9 mouse cellular contexts compared by ENCODE assay signal in the genomic region with DNA sequence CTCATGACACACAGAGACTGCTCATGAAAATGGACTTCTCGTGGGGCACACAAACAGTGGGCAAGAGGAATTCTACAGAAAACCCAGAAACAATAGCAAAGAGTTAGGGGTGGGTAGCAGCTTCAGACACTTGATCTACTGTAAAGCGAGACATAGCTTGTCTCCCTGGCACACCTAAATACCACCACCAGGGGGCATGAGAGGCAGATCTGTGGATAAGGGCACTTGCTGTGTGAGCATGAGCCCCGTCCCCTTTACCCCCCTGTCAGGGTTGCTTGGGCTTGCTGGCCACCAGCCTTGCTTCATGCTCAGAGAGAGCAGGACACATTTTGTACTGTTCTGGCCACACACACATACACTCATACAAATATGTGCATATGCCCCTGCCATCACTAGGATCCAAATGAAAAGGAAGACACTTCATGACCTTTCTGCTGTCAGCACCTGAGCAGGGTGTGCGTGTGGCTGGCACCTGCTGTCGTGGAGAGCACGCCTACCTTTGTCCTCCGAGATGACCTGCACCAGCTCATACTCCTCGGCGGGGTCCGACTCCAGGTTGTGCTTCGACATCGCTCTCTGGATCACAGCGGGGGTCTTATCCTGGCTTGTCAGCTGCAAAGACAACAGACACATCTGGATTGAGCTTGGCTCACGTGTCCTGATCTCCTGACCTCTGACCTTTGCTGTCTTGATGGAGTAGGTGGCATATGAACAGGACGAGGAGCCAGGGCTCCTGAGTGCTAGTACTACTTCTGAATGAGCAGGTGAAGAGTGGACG.
A peak's percentile ranks its signal among the peaks of the same experiment; 100 is the strongest.
DNase-seq lines count a peak whose midpoint lies in the region; ATAC-seq and TF ChIP-seq lines count a peak whose summit lies in the region.
"Had no signal": no experiment of that assay in that cellular context is flagged by ENCODE, and none has a peak within 500 bp of the region (broad histone marks: within the 10 kb centered on the region; RNA-seq: fewer than 3 reads in every experiment).

No protein-coding gene starts in this region.

- H3K4me2 ChIP-seq in embryonic facial prominence, embryonic 11.5 days (ENCODE audit: low read depth, low read length), result no peak overlapping the region
- H3K4me2 ChIP-seq in hindbrain, postnatal 0 days (ENCODE audit: low read depth, low read length), result no peak overlapping the region
- H3K4me2 ChIP-seq in limb, embryonic 14.5 days (replicated peaks; ENCODE audit: low read depth, low read length, severe bottlenecking), result no peak overlapping the region
- no peak overlapping the region for H3K4me2 ChIP-seq in neural tube, embryonic 14.5 days (ENCODE audit: low read depth, low read length)
- H3K4me2 ChIP-seq: neural tube, embryonic 12.5 days had no signal

- H3K36me3 ChIP-seq in embryonic facial prominence, embryonic 11.5 days (replicated peaks; ENCODE audit: control insufficient read depth, insufficient read depth, low read depth, low read length), result no peaks in the 10 kb centered on the region
- H3K36me3 ChIP-seq in hindbrain, postnatal 0 days (ENCODE audit: insufficient read depth, low read length), result peaks cover 15% of the 10 kb centered on the region
- peaks cover 55% of the 10 kb centered on the region for H3K36me3 ChIP-seq in limb, embryonic 14.5 days (ENCODE audit: control insufficient read depth, insufficient read depth, low read length)
- H3K36me3 ChIP-seq in neural tube, embryonic 14.5 days (ENCODE audit: control insufficient read depth, insufficient read depth, low read length), result peaks cover 6% of the 10 kb centered on the region; the same call in 1 of the 2 replicates

- no peak overlapping the region for H3K27ac ChIP-seq in embryonic facial prominence, embryonic 11.5 days (replicated peaks; ENCODE audit: low read depth, low read length)
- H3K27ac ChIP-seq in hindbrain, postnatal 0 days, result no peak overlapping the region
- no peak overlapping the region for H3K27ac ChIP-seq in limb, embryonic 14.5 days (replicated peaks; ENCODE audit: low read depth, low read length)
- H3K27ac ChIP-seq in neural tube, embryonic 14.5 days (ENCODE audit: low read depth, low read length), result no peak overlapping the region
- H3K27ac ChIP-seq: neural tube, embryonic 12.5 days had no signal

- no peaks in the 10 kb centered on the region for H3K9me3 ChIP-seq in embryonic facial prominence, embryonic 11.5 days (replicated peaks; ENCODE audit: control insufficient read depth, low read length)
- H3K9me3 ChIP-seq in hindbrain, postnatal 0 days (ENCODE audit: low read length), result no peaks in the 10 kb centered on the region
- H3K9me3 ChIP-seq in limb, embryonic 14.5 days (ENCODE audit: control insufficient read depth, low read length), result no peaks in the 10 kb centered on the region
- no peaks in the 10 kb centered on the region for H3K9me3 ChIP-seq in neural tube, embryonic 14.5 days (ENCODE audit: control insufficient read depth, low read length)
- H3K9me3 ChIP-seq: neural tube, embryonic 12.5 days had no signal

- ATAC-seq in embryonic facial prominence, embryonic 11.5 days (replicated peaks; ENCODE audit: insufficient number of reproducible peaks, low FRiP score, low TSS enrichment, low read depth), result no peak
- ATAC-seq in hindbrain, postnatal 0 days, result peak; percentile 39; the same call in 1 of the 2 replicates
- ATAC-seq in limb, embryonic 14.5 days (ENCODE audit: low FRiP score, low read depth), result no peak
- 0 out of 2 replicates have a peak, but pooled peaks have one; percentile 29 for ATAC-seq in neural tube, embryonic 14.5 days (ENCODE audit: low read depth)

- no peaks in the 10 kb centered on the region for H3K27me3 ChIP-seq in embryonic facial prominence, embryonic 11.5 days (ENCODE audit: control insufficient read depth, insufficient read depth, low read length)
- H3K27me3 ChIP-seq in hindbrain, postnatal 0 days (ENCODE audit: insufficient read depth, low read length), result no peaks in the 10 kb centered on the region
- no peaks in the 10 kb centered on the region for H3K27me3 ChIP-seq in limb, embryonic 14.5 days (ENCODE audit: control insufficient read depth, insufficient read depth, low read length)
- H3K27me3 ChIP-seq in neural tube, embryonic 14.5 days (ENCODE audit: control insufficient read depth, insufficient read depth, low read length), result no peaks in the 10 kb centered on the region
- H3K27me3 ChIP-seq: neural tube, embryonic 12.5 days had no signal

- TF ChIP-seq POLR2A in limb, embryonic 14.5 days (IDR thresholded peaks at IDR 0.05; ENCODE audit: borderline replicate concordance, extremely low read depth, insufficient read depth, insufficient read length), result no peak

- DNase-seq in ovary, postnatal 36 days (ENCODE audit: low spot score), result peak; percentile 35
- no peak for DNase-seq in ovary, postnatal 10 days (ENCODE audit: low spot score)
- peak; percentile 45 to 55 for DNase-seq in adrenal gland, adult 18-20 months (ENCODE audit: low spot score in 2 of 2)
- DNase-seq in embryonic facial prominence, embryonic 11.5 days (ENCODE audit: low spot score), result peak; percentile 79
- peak; percentile 73 for DNase-seq in hindbrain, postnatal 0 days (ENCODE audit: low spot score)
- peak; percentile 55 for DNase-seq in limb, embryonic 14.5 days (ENCODE audit: low spot score)
- no peak for DNase-seq in Muller cell, postnatal 12 days (ENCODE audit: inconsistent ontology term)

- peak; percentile 78 for TF ChIP-seq CTCF in hindbrain, postnatal 0 days (IDR thresholded peaks at IDR 0.05; ENCODE audit: low read depth)

- H3K9ac ChIP-seq in embryonic facial prominence, embryonic 11.5 days (replicated peaks; ENCODE audit: low read length), result no peak overlapping the region
- H3K9ac ChIP-seq in hindbrain, postnatal 0 days (replicated peaks; ENCODE audit: low read length), result no peak overlapping the region
- H3K9ac ChIP-seq in limb, embryonic 14.5 days (ENCODE audit: low read depth, low read length, severe bottlenecking), result no peak overlapping the region
- no peak overlapping the region for H3K9ac ChIP-seq in neural tube, embryonic 14.5 days (replicated peaks; ENCODE audit: low read depth, low read length)
- H3K9ac ChIP-seq: neural tube, embryonic 12.5 days had no signal

- WGBS in embryonic facial prominence, embryonic 11.5 days, result 71% methylated on average over 16 of the region's 16 CpGs
- 80% methylated on average over 16 of the region's 16 CpGs for WGBS in hindbrain, postnatal 0 days
- WGBS in limb, embryonic 14.5 days, result 75% methylated on average over 16 of the region's 16 CpGs
- 78% methylated on average over 16 of the region's 16 CpGs for WGBS in neural tube, embryonic 14.5 days

- H3K4me3 ChIP-seq in embryonic facial prominence, embryonic 11.5 days (ENCODE audit: low read depth, low read length), result no peak overlapping the region
- H3K4me3 ChIP-seq in hindbrain, postnatal 0 days (ENCODE audit: low read length), result no peak overlapping the region
- H3K4me3 ChIP-seq in limb, embryonic 14.5 days (replicated peaks; ENCODE audit: low read length), result no peak overlapping the region
- no peak overlapping the region for H3K4me3 ChIP-seq in neural tube, embryonic 14.5 days (ENCODE audit: low read depth, low read length)
- H3K4me3 ChIP-seq: neural tube, embryonic 12.5 days had no signal

- no peaks in the 10 kb centered on the region for H3K4me1 ChIP-seq in embryonic facial prominence, embryonic 11.5 days (ENCODE audit: control insufficient read depth, insufficient read depth, low read length)
- H3K4me1 ChIP-seq in hindbrain, postnatal 0 days (ENCODE audit: insufficient read depth, low read length), result peaks cover 3% of the 10 kb centered on the region; the same call in 1 of the 2 replicates
- no peaks in the 10 kb centered on the region for H3K4me1 ChIP-seq in limb, embryonic 14.5 days (ENCODE audit: control insufficient read depth, insufficient read depth, low read length)
- H3K4me1 ChIP-seq in neural tube, embryonic 14.5 days (ENCODE audit: control insufficient read depth, insufficient read depth, low read length), result no peaks in the 10 kb centered on the region

Comparison
In these comparisons a context has a peak if more than half of its experiments do, and no peak if none do; other contexts are left out.
1. DNase-seq: peak in ovary, postnatal 36 days (single experiment), adrenal gland, adult 18-20 months (2 of 2), embryonic facial prominence, embryonic 11.5 days (single experiment), hindbrain, postnatal 0 days (single experiment) and limb, embryonic 14.5 days (single experiment); none in ovary, postnatal 10 days (single experiment) and Muller cell, postnatal 12 days (single experiment).
2. ATAC-seq: peak in hindbrain, postnatal 0 days (single experiment) and neural tube, embryonic 14.5 days (single experiment); none in embryonic facial prominence, embryonic 11.5 days (single experiment) and limb, embryonic 14.5 days (single experiment).